Mouse (Mus musculus) small intestine, adult 2 months (tissue): ENCODE results near the gene Kdf1. TPM values are rescaled to one million over a fixed set of nuclear protein-coding genes. Genes with fewer than 3 reads are reported as not detected.

ENCODE experiments used
- H3K27ac ChIP-seq: fragments of 200-500 bp; 2 replicates; pipeline ENCODE4 v1.5.1; 2012; ENCODE audit warnings: low read depth, low read length, control low read depth, inconsistent platforms; ENCODE audit not compliant: insufficient read depth
- H3K27me3 ChIP-seq: fragments of 200-500 bp; 2 replicates; pipeline ENCODE4 v1.6.1; 2012; ENCODE audit warnings: mild to moderate bottlenecking, moderate library complexity, low read length, inconsistent platforms; ENCODE audit not compliant: control insufficient read depth, insufficient read depth
- H3K36me3 ChIP-seq: fragments of 200-500 bp; 2 replicates; pipeline ENCODE4 v1.6.1; 2012; ENCODE audit warnings: mild to moderate bottlenecking, low read length, control low read depth, inconsistent platforms; ENCODE audit not compliant: control insufficient read depth, insufficient read depth
- H3K4me1 ChIP-seq: fragments of 200-500 bp; 2 replicates; pipeline ENCODE4 v1.6.1; 2012; ENCODE audit warnings: low read length, inconsistent platforms, mixed read lengths; ENCODE audit not compliant: control insufficient read depth, insufficient read depth, insufficient read length
- H3K4me3 ChIP-seq: fragments of 200-500 bp; 2 replicates; pipeline ENCODE4 v1.5.1; 2012; ENCODE audit warnings: low read depth, mild to moderate bottlenecking, control low read depth, inconsistent platforms, low read length, moderate library complexity
- CTCF ChIP-seq: fragments of 200-500 bp; IDR thresholded peaks from 2 replicates; pipeline ENCODE4 v1.5.1; 2012; ENCODE audit warnings: low read depth, mild to moderate bottlenecking, control low read depth, inconsistent platforms, low read length, moderate library complexity, mixed read lengths; ENCODE audit not compliant: insufficient replicate concordance, insufficient read length; ENCODE audit errors: extremely low read depth
- POLR2A ChIP-seq: fragments of 200-500 bp; IDR thresholded peaks from 2 replicates; pipeline ENCODE4 v1.6.1; 2012; ENCODE audit warnings: low read depth, mild to moderate bottlenecking, control low read depth, inconsistent platforms, low read length, moderate library complexity
- WGBS: fragments of 180-500 bp; shearing (Covaris S2); methylation state at CpG from one replicate; pipeline ENCODE4 v1.1.7; 2018; 5-methylcytosine and 5-hydroxymethylcytosine counted together
- polyA plus RNA-seq: library from polyadenylated mRNA; depleted of rRNA; stranded (reverse); fragments of >200 nt; gene quantifications from 2 replicates; pipeline ENCODE4 v1.2.3, GENCODE M21; 2012

Gene Kdf1
- polyA plus RNA-seq, 1 experiment: 71.0 TPM

- Histone ChIP-seq H3K36me3 (peaks cover 56% of the 10 kb centered on the region), H3K27ac (peak overlapping the region; percentile 74)
These were observed 17.3 kb downstream of the Kdf1 start for GRCm38 (mm10) chr4:133536081-133536480.

GRCm38 (mm10) chr4:133536652-133537051 lies 17.9 kb downstream of the Kdf1 start:
- Histone ChIP-seq H3K4me3 (no peak overlapping the region), H3K27me3 (no peaks in the 10 kb centered on the region), H3K4me1 (peaks cover 12% of the 10 kb centered on the region), H3K36me3 (peaks cover 53% of the 10 kb centered on the region), H3K27ac (peak overlapping the region; percentile 74)
- TF ChIP-seq CTCF: no peak
- no peak for TF ChIP-seq POLR2A
- 38% methylated on average over 5 of the region's 5 CpGs for WGBS

More at GRCm38 (mm10) chr4:133536081-133536480, 17.3 kb downstream of the Kdf1 start:
- peaks cover 12% of the 10 kb centered on the region for H3K4me1 ChIP-seq
- TF ChIP-seq CTCF: no peak
- TF ChIP-seq POLR2A: no peak
- no peaks in the 10 kb centered on the region for H3K27me3 ChIP-seq
- H3K4me3 ChIP-seq: no peak overlapping the region
- WGBS: 31% methylated on average over 3 of the region's 3 CpGs

- H3K36me3 ChIP-seq: peaks cover 6% of the 10 kb centered on the region; the same call in 1 of the 2 replicates
- H3K27me3 ChIP-seq: no peaks in the 10 kb centered on the region
- H3K4me1 ChIP-seq: no peaks in the 10 kb centered on the region; the same call in 1 of the 2 replicates
- H3K27ac ChIP-seq: peak within 1 kb of the TSS; percentile 36; the same call in 1 of the 2 replicates
- peak within 1 kb of the TSS; percentile 95 for H3K4me3 ChIP-seq
- TF ChIP-seq CTCF (no peak), POLR2A (peak; percentile 85)
- WGBS: under 1% methylated on average over 76 of the region's 77 CpGs
These were observed 26.8 kb downstream of the Kdf1 start, which contains the start of gene Nudc for GRCm38 (mm10) chr4:133545272-133546231. TSS of gene Nudc (minus strand) at chr4:133545996.

- Histone ChIP-seq H3K4me1 (peaks cover 19% of the 10 kb centered on the region), H3K27ac (no peak overlapping the region), H3K36me3 (no peaks in the 10 kb centered on the region), H3K4me3 (no peak overlapping the region), H3K27me3 (no peaks in the 10 kb centered on the region)
- 100% methylated on average over 1 of the region's 1 CpGs for WGBS
- TF ChIP-seq CTCF (no peak), POLR2A (no peak)
These were observed 33.3 kb downstream of the Kdf1 start for GRCm38 (mm10) chr4:133552029-133552428.

- TF ChIP-seq POLR2A (no peak; the same call in 1 of the 2 replicates), CTCF (no peak)
- Histone ChIP-seq H3K27ac (peak within 1 kb of the TSS; percentile 22), H3K4me3 (peak within 1 kb of the TSS; percentile 23; the same call in 1 of the 2 replicates), H3K4me1 (peaks cover 21% of the 10 kb centered on the region), H3K27me3 (no peaks in the 10 kb centered on the region), H3K36me3 (no peaks in the 10 kb centered on the region)
- 25% methylated on average over 10 of the region's 10 CpGs for WGBS
These were observed 34.1 kb downstream of the Kdf1 start, which contains the start of gene Nr0b2 for GRCm38 (mm10) chr4:133552768-133553447. TSS of gene Nr0b2 (plus strand) at chr4:133553376.

GRCm38 (mm10) chr4:133553448-133554330 lies 34.9 kb downstream of the Kdf1 start:
- Histone ChIP-seq H3K4me3 (peak overlapping the region; percentile 23; the same call in 1 of the 2 replicates), H3K27ac (peak overlapping the region; percentile 22; the same call in 1 of the 2 replicates), H3K36me3 (no peaks in the 10 kb centered on the region), H3K27me3 (no peaks in the 10 kb centered on the region), H3K4me1 (peaks cover 21% of the 10 kb centered on the region)
- 32% methylated on average over 19 of the region's 19 CpGs for WGBS
- no peak for TF ChIP-seq POLR2A
- no peak for TF ChIP-seq CTCF
